Mouse (Mus musculus): Measurements from ENCODE around the gene Cyp4f17. TPM values are rescaled to one million over a fixed set of nuclear protein-coding genes. Genes with fewer than 3 reads are reported as not detected.

The Cyp4f17 gene
- 2.0 TPM for polyA plus RNA-seq (2014; fragmentation: Illumina TruSeq; extraction: RNeasy Lipid Tissue Mini Kit (QIAGEN cat#74804); ENCODE audit: low read depth, low replicate concordance)

GRCm38 (mm10) chr17:32505851-32506728 is at the start of gene Cyp4f17:
Cyp4f17 (plus strand) TSS chr17:32506050.

DNA sequence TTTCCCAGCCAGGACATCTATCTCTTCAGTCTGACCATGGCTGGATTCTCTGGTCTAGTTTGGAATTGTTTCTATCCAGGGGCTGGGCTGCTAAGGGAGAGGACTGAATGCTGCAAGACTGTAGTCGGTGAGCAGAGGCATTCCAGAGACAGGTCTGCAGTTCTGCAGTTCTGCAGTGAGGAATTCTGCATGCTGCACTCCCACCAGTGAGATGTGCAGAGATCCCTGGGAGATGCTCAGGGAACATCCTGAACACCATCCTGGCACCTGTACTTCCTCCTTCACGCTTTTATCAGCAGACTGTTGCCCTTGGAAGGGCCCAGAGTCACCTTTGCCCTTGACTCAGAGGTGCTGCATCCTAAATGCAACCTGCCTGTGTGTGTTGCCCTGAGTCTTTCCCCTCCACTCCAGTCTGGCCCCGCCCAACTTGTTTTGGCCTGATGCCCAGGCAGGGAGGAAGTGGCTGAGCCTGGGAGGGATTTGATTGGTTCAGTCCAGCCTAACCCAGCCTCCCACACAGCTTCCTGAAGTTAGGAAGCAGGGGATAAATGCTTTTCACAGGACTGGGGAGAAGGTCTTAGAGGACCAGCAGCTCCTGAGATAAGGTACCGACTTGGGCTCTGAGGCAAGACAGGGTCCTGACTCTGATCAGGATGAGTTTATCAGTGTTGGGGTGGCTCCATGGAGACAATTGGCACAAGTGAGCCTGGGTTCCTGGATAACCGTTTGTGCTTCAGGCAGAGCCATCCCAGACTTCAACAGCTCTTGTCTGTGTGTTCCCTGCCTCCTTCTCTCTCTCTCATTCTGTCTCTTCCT is 30.4 kb downstream of the Cyp4f17 start, which contains the start of gene Cyp4f16:
Gene Cyp4f16 (plus strand): TSS at position 508 of the 816 bp plus-strand sequence.

Other genes starting within 250 kb of the Cyp4f17 start
- gene Brd4, start 221.3 kb upstream of the Cyp4f17 start, polyA plus RNA-seq (2014; fragmentation: Illumina TruSeq; extraction: RNeasy Lipid Tissue Mini Kit (QIAGEN cat#74804); ENCODE audit: low read depth, low replicate concordance): 29.6 TPM
- 74.1 TPM for gene Akap8, start 184.8 kb upstream of the Cyp4f17 start, polyA plus RNA-seq (2014; fragmentation: Illumina TruSeq; extraction: RNeasy Lipid Tissue Mini Kit (QIAGEN cat#74804); ENCODE audit: low read depth, low replicate concordance)
- 31.1 TPM for gene Akap8l, start 155.4 kb upstream of the Cyp4f17 start, polyA plus RNA-seq (2014; fragmentation: Illumina TruSeq; extraction: RNeasy Lipid Tissue Mini Kit (QIAGEN cat#74804); ENCODE audit: low read depth, low replicate concordance)
- gene Wiz, start 116.6 kb upstream of the Cyp4f17 start, polyA plus RNA-seq (2014; fragmentation: Illumina TruSeq; extraction: RNeasy Lipid Tissue Mini Kit (QIAGEN cat#74804); ENCODE audit: low read depth, low replicate concordance): 3.6 TPM
- gene Rasal3, start 102.5 kb upstream of the Cyp4f17 start, polyA plus RNA-seq (2014; fragmentation: Illumina TruSeq; extraction: RNeasy Lipid Tissue Mini Kit (QIAGEN cat#74804); ENCODE audit: low read depth, low replicate concordance): not detected
- gene Pglyrp2, start 81.9 kb upstream of the Cyp4f17 start, polyA plus RNA-seq (2014; fragmentation: Illumina TruSeq; extraction: RNeasy Lipid Tissue Mini Kit (QIAGEN cat#74804); ENCODE audit: low read depth, low replicate concordance): not detected
- gene Cyp4f39, start 53.3 kb upstream of the Cyp4f17 start, polyA plus RNA-seq (2014; fragmentation: Illumina TruSeq; extraction: RNeasy Lipid Tissue Mini Kit (QIAGEN cat#74804); ENCODE audit: low read depth, low replicate concordance): not detected
- gene Cyp4f16, start 30.5 kb downstream of the Cyp4f17 start, polyA plus RNA-seq (2014; fragmentation: Illumina TruSeq; extraction: RNeasy Lipid Tissue Mini Kit (QIAGEN cat#74804); ENCODE audit: low read depth, low replicate concordance): 5.7 TPM
- not detected for gene Cyp4f37, start 115.3 kb downstream of the Cyp4f17 start, polyA plus RNA-seq (2014; fragmentation: Illumina TruSeq; extraction: RNeasy Lipid Tissue Mini Kit (QIAGEN cat#74804); ENCODE audit: low read depth, low replicate concordance)
- not detected for gene Cyp4f40, start 152.8 kb downstream of the Cyp4f17 start, polyA plus RNA-seq (2014; fragmentation: Illumina TruSeq; extraction: RNeasy Lipid Tissue Mini Kit (QIAGEN cat#74804); ENCODE audit: low read depth, low replicate concordance)
- gene Cyp4f15, start 179.6 kb downstream of the Cyp4f17 start, polyA plus RNA-seq (2014; fragmentation: Illumina TruSeq; extraction: RNeasy Lipid Tissue Mini Kit (QIAGEN cat#74804); ENCODE audit: low read depth, low replicate concordance): not detected

Measured in adrenal gland, adult 10 weeks (tissue).